In genomic region chr3:108851996-108852697, GRCm38 (mm10) we compare ENCODE assay signal across 14 mouse cellular contexts. TPM values are rescaled to one million over a fixed set of nuclear protein-coding genes. Genes with fewer than 3 reads are reported as not detected.
A peak's percentile ranks its signal among the peaks of the same experiment; 100 is the strongest.
DNase-seq lines count a peak whose midpoint lies in the region; ATAC-seq and TF ChIP-seq lines count a peak whose summit lies in the region.
"Had no signal": no experiment of that assay in that cellular context is flagged by ENCODE, and none has a peak within 500 bp of the region (broad histone marks: within the 10 kb centered on the region; RNA-seq: fewer than 3 reads in every experiment).

No protein-coding gene starts in this region.

- H3K27me3 ChIP-seq in intestine, embryonic 15.5 days (replicated peaks) = no peaks in the 10 kb centered on the region
- no peaks in the 10 kb centered on the region for H3K27me3 ChIP-seq in intestine, postnatal 0 days (replicated peaks; ENCODE audit: control insufficient read depth, insufficient read depth, low read length)
- no peaks in the 10 kb centered on the region for H3K27me3 ChIP-seq in midbrain, postnatal 0 days (ENCODE audit: insufficient read depth, low read length)
- no peaks in the 10 kb centered on the region for H3K27me3 ChIP-seq in midbrain, embryonic 13.5 days
- H3K27me3 ChIP-seq: embryonic facial prominence, embryonic 13.5 days; midbrain, embryonic 15.5 days had no signal

- no peak; the same call in none of the 2 replicates for ATAC-seq in intestine, embryonic 15.5 days
- ATAC-seq in intestine, postnatal 0 days = no peak
- ATAC-seq in midbrain, postnatal 0 days (ENCODE audit: low FRiP score) = no peak
- no peak for ATAC-seq in midbrain, embryonic 13.5 days
- ATAC-seq: midbrain, embryonic 15.5 days had no signal

- peak; percentile 68 for DNase-seq in midbrain, postnatal 0 days (ENCODE audit: low spot score)
- DNase-seq in gastrocnemius, postnatal 14 days = peak; percentile 69
- no peak for DNase-seq in B cell, adult 2 months
- DNase-seq: cerebellum, adult 8-10 months; kidney, adult 11 months; lung, adult 18-20 months had no signal

- H3K9me3 ChIP-seq in intestine, embryonic 15.5 days = no peaks in the 10 kb centered on the region
- H3K9me3 ChIP-seq in intestine, postnatal 0 days (ENCODE audit: control insufficient read depth) = no peaks in the 10 kb centered on the region
- no peaks in the 10 kb centered on the region for H3K9me3 ChIP-seq in midbrain, postnatal 0 days (ENCODE audit: low read length)
- no peaks in the 10 kb centered on the region for H3K9me3 ChIP-seq in midbrain, embryonic 13.5 days
- H3K9me3 ChIP-seq: embryonic facial prominence, embryonic 13.5 days; heart, embryonic 10.5 days; midbrain, embryonic 15.5 days had no signal

- no peak overlapping the region for H3K4me3 ChIP-seq in intestine, embryonic 15.5 days (replicated peaks)
- no peak overlapping the region for H3K4me3 ChIP-seq in intestine, postnatal 0 days (ENCODE audit: low read depth, low read length)
- H3K4me3 ChIP-seq in midbrain, postnatal 0 days (ENCODE audit: low read depth, low read length) = no peak overlapping the region
- H3K4me3 ChIP-seq in midbrain, embryonic 13.5 days (replicated peaks) = no peak overlapping the region
- no peak overlapping the region for H3K4me3 ChIP-seq in bone marrow macrophage, adult 2 months (ENCODE audit: insufficient read depth, low read length)
- H3K4me3 ChIP-seq: embryonic facial prominence, embryonic 13.5 days; heart, embryonic 10.5 days; midbrain, embryonic 15.5 days had no signal

- no peaks in the 10 kb centered on the region for H3K36me3 ChIP-seq in intestine, embryonic 15.5 days
- no peaks in the 10 kb centered on the region for H3K36me3 ChIP-seq in intestine, postnatal 0 days (ENCODE audit: control insufficient read depth, insufficient read depth)
- H3K36me3 ChIP-seq in midbrain, postnatal 0 days (ENCODE audit: insufficient read depth, low read length) = no peaks in the 10 kb centered on the region
- H3K36me3 ChIP-seq in midbrain, embryonic 13.5 days = no peaks in the 10 kb centered on the region
- H3K36me3 ChIP-seq: embryonic facial prominence, embryonic 13.5 days; heart, embryonic 10.5 days; midbrain, embryonic 15.5 days had no signal

- TF ChIP-seq POLR2A in bone marrow macrophage, adult 2 months (IDR thresholded peaks at IDR 0.05; ENCODE audit: borderline replicate concordance, low read depth, low read length) = no peak

- H3K4me1 ChIP-seq in intestine, embryonic 15.5 days (replicated peaks) = peaks cover 16% of the 10 kb centered on the region; the same call in 1 of the 2 replicates
- H3K4me1 ChIP-seq in intestine, postnatal 0 days (replicated peaks; ENCODE audit: control insufficient read depth, insufficient read depth, low read length) = no peaks in the 10 kb centered on the region
- H3K4me1 ChIP-seq in midbrain, postnatal 0 days (ENCODE audit: insufficient read depth, low read length) = peaks cover 6% of the 10 kb centered on the region
- H3K4me1 ChIP-seq in midbrain, embryonic 13.5 days (replicated peaks) = peaks cover 19% of the 10 kb centered on the region
- H3K4me1 ChIP-seq in bone marrow macrophage, adult 2 months (ENCODE audit: control insufficient read depth, insufficient read depth, low read length) = peaks cover 64% of the 10 kb centered on the region

- H3K4me2 ChIP-seq in intestine, embryonic 15.5 days (replicated peaks) = no peak overlapping the region
- H3K4me2 ChIP-seq in intestine, postnatal 0 days (replicated peaks; ENCODE audit: low read depth) = no peak overlapping the region
- H3K4me2 ChIP-seq in midbrain, postnatal 0 days (ENCODE audit: low read depth, low read length, poor library complexity, severe bottlenecking) = no peak overlapping the region
- H3K4me2 ChIP-seq in midbrain, embryonic 13.5 days (replicated peaks) = no peak overlapping the region
- H3K4me2 ChIP-seq: embryonic facial prominence, embryonic 13.5 days; midbrain, embryonic 15.5 days had no signal

- 0 out of 2 replicates have a peak overlapping the region, but pooled peaks have one; percentile 2 for H3K27ac ChIP-seq in intestine, embryonic 15.5 days
- H3K27ac ChIP-seq in intestine, postnatal 0 days (ENCODE audit: low read depth, low read length) = no peak overlapping the region
- H3K27ac ChIP-seq in midbrain, postnatal 0 days (ENCODE audit: low read depth, low read length) = no peak overlapping the region
- no peak overlapping the region for H3K27ac ChIP-seq in midbrain, embryonic 13.5 days
- peak overlapping the region; percentile 10 for H3K27ac ChIP-seq in bone marrow macrophage, adult 2 months (ENCODE audit: insufficient read depth, low read depth, low read length)
- H3K27ac ChIP-seq: embryonic facial prominence, embryonic 13.5 days; heart, embryonic 10.5 days; midbrain, embryonic 15.5 days had no signal

- 55% methylated on average over 6 of the region's 6 CpGs for WGBS in intestine, embryonic 15.5 days
- WGBS in intestine, postnatal 0 days = 77% methylated on average over 6 of the region's 6 CpGs
- 52% methylated on average over 6 of the region's 6 CpGs for WGBS in midbrain, postnatal 0 days
- 59% methylated on average over 6 of the region's 6 CpGs for WGBS in midbrain, embryonic 13.5 days

- TF ChIP-seq CTCF in intestine, postnatal 0 days (IDR thresholded peaks at IDR 0.05; ENCODE audit: low read depth) = no peak
- TF ChIP-seq CTCF in midbrain, postnatal 0 days (IDR thresholded peaks at IDR 0.05) = no peak
- TF ChIP-seq CTCF in bone marrow macrophage, adult 2 months (IDR thresholded peaks at IDR 0.05; ENCODE audit: low read depth, low read length) = no peak

- intact Hi-C loops in gastrocnemius, postnatal 14 days (cut with DNase I; ENCODE audit: low total_unique reads) = no loop called here

- no peak overlapping the region for H3K9ac ChIP-seq in intestine, embryonic 15.5 days
- H3K9ac ChIP-seq in intestine, postnatal 0 days (ENCODE audit: low read depth, low read length) = no peak overlapping the region
- H3K9ac ChIP-seq in midbrain, postnatal 0 days (replicated peaks; ENCODE audit: low read length, poor library complexity, severe bottlenecking) = no peak overlapping the region
- no peak overlapping the region for H3K9ac ChIP-seq in midbrain, embryonic 13.5 days (replicated peaks)
- H3K9ac ChIP-seq: embryonic facial prominence, embryonic 13.5 days; midbrain, embryonic 15.5 days had no signal

RNA-seq across cellular contexts. Expression of gene Stxbp3, which starts 11.8 kb away (rescaled TPM):
- 44.3 and 46.0 TPM in 2 replicates for polyA plus RNA-seq in intestine, embryonic 15.5 days (2015; fragmentation: Nextera tagmentation; extraction: Ambion mirVana)
- 40.5 and 48.6 TPM in 2 replicates for polyA plus RNA-seq in intestine, postnatal 0 days (2015; fragmentation: Nextera tagmentation; extraction: Ambion mirVana)
- total RNA-seq in midbrain, postnatal 0 days (2014; rRNA removed) = 8.8 and 12.3 TPM in 2 replicates
- polyA plus RNA-seq in midbrain, postnatal 0 days (2015; fragmentation: Nextera tagmentation; extraction: Ambion mirVana) = 10.7 and 11.7 TPM in 2 replicates
- polyA plus RNA-seq in midbrain, embryonic 13.5 days (2015; fragmentation: Nextera tagmentation; extraction: Ambion mirVana) = 16.0 and 16.1 TPM in 2 replicates
- 128 and 141 TPM in 2 replicates for polyA plus RNA-seq in bone marrow macrophage, adult 2 months (2012; ENCODE audit: insufficient read depth, insufficient read length, missing spikeins)
- total RNA-seq in gastrocnemius, postnatal 14 days (2021) = 10 to 100 TPM; 25.9 to 29.9 TPM

RNA-seq across cellular contexts. Expression of gene Fndc7, which starts 37.7 kb away (rescaled TPM):
- polyA plus RNA-seq in intestine, embryonic 15.5 days (2015; fragmentation: Nextera tagmentation; extraction: Ambion mirVana) = 0.05 and 0.14 TPM in 2 replicates
- 0.05 TPM in 1 of 2 replicates, not detected in the other for polyA plus RNA-seq in intestine, postnatal 0 days (2015; fragmentation: Nextera tagmentation; extraction: Ambion mirVana)
- not detected in 2 replicates for total RNA-seq in midbrain, postnatal 0 days (2014; rRNA removed)
- polyA plus RNA-seq in midbrain, postnatal 0 days (2015; fragmentation: Nextera tagmentation; extraction: Ambion mirVana) = 0.09 TPM in 1 of 2 replicates, not detected in the other
- not detected in 2 replicates for polyA plus RNA-seq in midbrain, embryonic 13.5 days (2015; fragmentation: Nextera tagmentation; extraction: Ambion mirVana)
- 0.51 and 1.0 TPM in 2 replicates for polyA plus RNA-seq in bone marrow macrophage, adult 2 months (2012; ENCODE audit: insufficient read depth, insufficient read length, missing spikeins)
- total RNA-seq in gastrocnemius, postnatal 14 days (2021) = under 1 TPM in 1 of 2 experiments, not detected in 1; 0.08 TPM
- total RNA-seq: left cerebral cortex, postnatal 10 days had no signal

RNA-seq across cellular contexts. Expression of gene Prpf38b, which starts 59.4 kb away (rescaled TPM):
- polyA plus RNA-seq in intestine, embryonic 15.5 days (2015; fragmentation: Nextera tagmentation; extraction: Ambion mirVana) = 74.4 and 79.3 TPM in 2 replicates
- polyA plus RNA-seq in intestine, postnatal 0 days (2015; fragmentation: Nextera tagmentation; extraction: Ambion mirVana) = 29.5 and 38.0 TPM in 2 replicates
- total RNA-seq in midbrain, postnatal 0 days (2014; rRNA removed) = 33.5 and 36.9 TPM in 2 replicates
- polyA plus RNA-seq in midbrain, postnatal 0 days (2015; fragmentation: Nextera tagmentation; extraction: Ambion mirVana) = 32.5 and 42.2 TPM in 2 replicates
- polyA plus RNA-seq in midbrain, embryonic 13.5 days (2015; fragmentation: Nextera tagmentation; extraction: Ambion mirVana) = 67.1 and 72.2 TPM in 2 replicates
- polyA plus RNA-seq in bone marrow macrophage, adult 2 months (2012; ENCODE audit: insufficient read depth, insufficient read length, missing spikeins) = 198 and 227 TPM in 2 replicates
- total RNA-seq in gastrocnemius, postnatal 14 days (2021) = 10 to 100 TPM; 18.6 to 19.5 TPM

Comparison
In these comparisons a context has a peak if more than half of its experiments do, and no peak if none do; other contexts are left out.
1. H3K27ac ChIP-seq: peak in intestine, embryonic 15.5 days (single experiment) and bone marrow macrophage, adult 2 months (single experiment); none in intestine, postnatal 0 days (single experiment), midbrain, postnatal 0 days (single experiment) and midbrain, embryonic 13.5 days (single experiment).
2. DNase-seq: peak in midbrain, postnatal 0 days (single experiment) and gastrocnemius, postnatal 14 days (single experiment); none in B cell, adult 2 months (0 of 2).